Mouse (Mus musculus) liver, embryonic 14.5 days (tissue): ENCODE measurements around the gene Pdcd4.

ENCODE experiments used
- CTCF ChIP-seq: IDR thresholded peaks from 2 replicates; pipeline ENCODE4 v1.5.1; 2016; ENCODE audit warnings: antibody characterized with exemption, low read depth, control low read depth
- EP300 ChIP-seq: IDR thresholded peaks from 2 replicates; pipeline ENCODE4 v1.6.1; 2016; ENCODE audit warnings: antibody characterized with exemption, low read depth

GRCm38 (mm10) chr19:53934046-53934445 lies 42.0 kb downstream of the Pdcd4 start:
- TF ChIP-seq CTCF = no peak
- no peak for TF ChIP-seq EP300
